Mouse (Mus musculus) right cerebral cortex, adult 18-20 months (tissue): ENCODE results near the gene Polr2m.
"Not testable (repeated sequence)": the region's sequence is repeated elsewhere in the genome, so short reads cannot be mapped to it uniquely, and the experiment has no call there.

Experiments used
- DNase-seq: peaks from one replicate; pipeline ENCODE4 v3.0.0; 2022; ENCODE audit warnings: mixed read lengths

Polr2m gene

GRCm38 (mm10) chr9:71485475-71486094 lies at the start of gene Polr2m:
Gene Polr2m, minus strand, starts transcription at chr9:71485935.
- peak; percentile 96 for DNase-seq

DNA sequence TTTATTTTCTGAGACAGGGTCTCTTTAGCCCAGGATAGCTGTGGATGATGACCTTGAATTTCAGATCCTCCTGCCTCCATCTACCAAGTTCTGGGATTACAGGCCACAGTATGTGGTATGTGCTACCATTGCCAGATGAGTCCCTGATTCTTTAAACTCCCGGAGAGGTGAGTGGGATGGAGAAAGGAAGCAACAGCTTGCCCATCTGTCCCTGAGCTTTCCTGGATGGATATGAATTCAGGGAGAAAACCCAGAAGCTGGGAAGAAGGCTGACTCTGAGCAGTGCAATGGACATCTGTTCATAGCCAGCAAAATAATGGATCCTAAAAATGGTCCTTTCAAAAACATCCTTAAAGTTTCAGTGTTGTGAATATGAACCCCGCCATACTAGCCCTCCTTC lies 49.3 kb upstream of the Polr2m start:
- DNase-seq = peak; percentile 37

DNA sequence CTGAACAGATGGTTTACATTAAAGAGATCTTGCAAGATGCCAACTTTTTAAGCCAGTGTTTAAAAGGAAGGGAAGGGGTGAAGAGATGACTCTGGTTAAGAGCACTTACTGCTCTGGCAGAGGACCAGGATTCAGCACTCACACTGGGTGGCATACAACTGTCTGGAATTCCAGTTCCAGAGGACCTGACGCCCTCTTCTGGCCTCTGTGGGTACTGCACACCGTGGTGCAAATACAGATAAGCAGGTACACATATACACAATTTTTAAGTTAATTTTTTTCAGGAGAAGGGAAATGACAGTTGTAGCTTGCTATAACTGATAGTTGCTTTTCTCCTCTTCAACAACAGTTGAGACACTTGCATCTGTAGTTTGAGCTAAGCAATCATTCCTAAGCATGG lies 44.2 kb upstream of the Polr2m start:
- no peak for DNase-seq

- no peak for DNase-seq
Observed at GRCm38 (mm10) chr9:71527438-71527837, 41.7 kb upstream of the Polr2m start.

DNA sequence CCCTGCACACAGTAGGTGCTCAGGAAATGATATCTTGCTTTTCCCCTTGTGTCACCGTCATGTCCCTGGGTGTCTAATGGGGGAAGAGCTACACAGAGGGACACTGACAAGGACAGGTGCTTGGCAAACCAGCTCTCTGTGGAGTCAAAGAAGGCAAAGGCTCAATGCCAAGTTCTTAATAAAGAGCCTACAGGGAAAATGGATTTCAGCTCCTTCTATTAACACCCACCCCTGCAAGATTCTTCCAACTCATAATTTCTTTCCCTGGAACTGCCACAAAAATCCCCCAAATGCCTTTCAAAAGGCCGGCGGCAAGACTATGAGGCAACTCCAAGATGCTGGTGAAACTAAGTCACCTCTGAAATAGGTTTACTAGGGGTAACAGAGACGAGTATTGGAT lies 38.2 kb upstream of the Polr2m start:
- DNase-seq = no peak

- no peak for DNase-seq
Observed at GRCm38 (mm10) chr9:71519836-71520235, 34.1 kb upstream of the Polr2m start.

- no peak for DNase-seq
Observed at GRCm38 (mm10) chr9:71517487-71517886, 31.8 kb upstream of the Polr2m start.

GRCm38 (mm10) chr9:71515862-71516261 lies 30.1 kb upstream of the Polr2m start:
- DNase-seq = no peak

DNA sequence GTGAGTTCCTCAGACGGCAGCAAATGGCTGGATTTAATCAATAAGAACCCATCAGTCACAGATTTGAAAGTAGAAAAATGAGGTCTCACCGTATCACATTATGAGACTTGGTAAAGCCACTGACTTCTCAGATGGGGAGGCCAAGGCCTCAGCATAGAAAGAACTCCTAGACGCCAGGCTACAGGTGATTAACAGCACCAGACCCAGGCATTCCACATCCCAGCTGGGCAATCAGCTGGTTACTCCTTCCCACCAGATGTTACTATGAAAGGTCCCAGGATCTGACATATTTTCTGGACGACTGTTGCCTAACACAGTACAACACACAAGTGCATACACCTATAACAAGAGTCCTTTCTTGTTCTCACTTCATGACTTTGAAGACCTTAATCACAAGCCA lies 27.8 kb upstream of the Polr2m start:
- no peak for DNase-seq

DNA sequence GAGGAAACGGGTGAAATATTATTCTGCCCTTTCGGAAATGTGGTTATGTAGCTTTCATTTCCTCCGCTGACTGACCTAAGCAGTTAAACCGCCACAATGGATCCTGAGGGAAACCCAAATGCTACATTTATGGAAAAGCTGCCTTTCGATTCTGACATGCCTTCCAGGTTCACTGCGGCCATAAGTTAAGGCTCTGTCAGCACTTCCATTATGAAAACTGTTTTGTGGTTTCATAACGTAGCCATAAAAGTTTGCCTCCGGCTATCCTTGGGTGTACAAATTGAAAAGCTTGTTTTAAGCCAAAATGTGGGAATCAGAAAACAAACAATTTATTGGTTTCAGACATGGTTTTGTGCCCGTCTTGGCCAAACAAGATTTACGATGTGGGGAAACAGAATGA lies 27.2 kb upstream of the Polr2m start:
- no peak for DNase-seq

DNA sequence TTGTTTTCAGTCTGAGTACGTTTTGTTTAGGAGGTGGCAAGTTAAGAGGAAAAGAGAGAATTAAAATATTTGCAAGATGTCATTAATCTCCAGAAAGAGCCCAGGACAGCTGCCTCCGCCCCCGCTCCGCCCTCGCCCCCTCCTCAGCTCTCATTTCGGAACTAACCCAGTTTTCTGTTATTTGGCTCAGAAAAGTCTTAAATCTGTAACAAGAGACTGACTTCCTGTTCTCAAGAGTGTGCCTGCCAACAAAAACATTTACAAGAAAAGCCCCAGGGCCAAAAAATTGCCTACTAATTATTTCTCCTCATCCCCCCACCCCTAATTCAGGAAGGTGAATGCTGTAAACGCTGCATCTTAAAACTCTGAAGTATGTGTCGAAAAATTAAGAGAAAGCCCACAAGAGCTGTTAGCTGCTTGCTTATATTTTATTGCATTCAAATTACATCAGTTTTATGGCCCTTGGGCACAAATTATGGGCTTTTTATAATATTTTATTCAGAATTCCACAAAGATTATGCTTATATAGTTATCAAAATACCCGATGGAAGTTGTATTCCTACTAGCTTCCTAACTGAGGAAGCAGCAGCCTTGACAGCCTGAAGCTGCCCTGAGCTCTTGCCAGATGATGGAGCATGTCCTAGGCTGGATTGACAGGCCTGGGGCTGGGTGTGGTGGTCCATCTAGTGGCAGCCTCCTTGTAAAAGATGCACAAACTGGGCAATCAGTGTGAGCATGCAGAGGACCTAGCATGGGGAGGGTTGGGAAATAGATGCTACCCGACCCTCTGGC lies 12.9 kb upstream of the Polr2m start:
- peak; percentile 20 for DNase-seq

- DNase-seq = no peak
Observed at GRCm38 (mm10) chr9:71496637-71497036, 10.9 kb upstream of the Polr2m start.

DNA sequence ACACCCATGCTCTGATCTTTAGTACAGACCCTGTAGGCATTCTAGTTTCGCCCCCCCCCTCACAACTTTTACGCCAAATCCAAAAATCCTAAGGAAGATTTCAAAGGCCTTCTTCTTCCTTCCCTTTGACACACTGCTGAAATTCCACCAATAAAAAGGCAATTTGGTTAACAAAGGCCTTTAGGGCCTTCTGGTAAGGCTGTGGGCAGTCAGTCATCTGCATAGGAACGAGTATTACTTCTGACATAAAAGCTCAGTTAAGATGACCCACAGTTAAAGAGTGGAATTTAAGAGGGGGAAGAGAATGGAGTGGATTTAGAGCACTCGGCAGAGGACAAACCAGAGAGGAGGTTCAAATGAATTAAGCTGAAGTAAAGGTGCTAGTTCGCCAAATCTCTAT lies 8.0 kb upstream of the Polr2m start:
- DNase-seq = no peak

- no peak for DNase-seq
Observed at GRCm38 (mm10) chr9:71492296-71493025, 6.7 kb upstream of the Polr2m start.

DNA sequence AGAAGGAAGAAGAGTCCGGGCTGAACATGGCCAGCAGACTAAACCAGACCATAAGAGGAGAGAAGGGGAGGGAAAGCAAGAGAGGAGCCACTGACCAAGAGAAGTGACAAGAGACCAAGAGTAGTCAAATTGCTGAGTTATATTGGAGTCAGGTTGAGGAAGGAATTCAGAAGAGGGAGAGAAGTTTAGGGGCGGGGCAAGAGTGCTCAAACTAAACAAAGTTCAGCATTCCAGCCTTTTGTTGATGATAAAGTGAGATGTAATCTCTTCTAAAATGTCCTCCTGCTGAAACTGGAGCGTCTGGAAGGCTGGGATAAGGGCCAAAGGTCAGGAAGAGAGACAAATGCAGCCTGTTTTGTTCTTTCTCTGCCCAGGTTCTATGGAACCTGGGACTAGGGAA lies 4.3 kb upstream of the Polr2m start:
- DNase-seq = no peak

- DNase-seq = no peak
Observed at GRCm38 (mm10) chr9:71486127-71486526, 392 bp upstream of the Polr2m start.

DNA sequence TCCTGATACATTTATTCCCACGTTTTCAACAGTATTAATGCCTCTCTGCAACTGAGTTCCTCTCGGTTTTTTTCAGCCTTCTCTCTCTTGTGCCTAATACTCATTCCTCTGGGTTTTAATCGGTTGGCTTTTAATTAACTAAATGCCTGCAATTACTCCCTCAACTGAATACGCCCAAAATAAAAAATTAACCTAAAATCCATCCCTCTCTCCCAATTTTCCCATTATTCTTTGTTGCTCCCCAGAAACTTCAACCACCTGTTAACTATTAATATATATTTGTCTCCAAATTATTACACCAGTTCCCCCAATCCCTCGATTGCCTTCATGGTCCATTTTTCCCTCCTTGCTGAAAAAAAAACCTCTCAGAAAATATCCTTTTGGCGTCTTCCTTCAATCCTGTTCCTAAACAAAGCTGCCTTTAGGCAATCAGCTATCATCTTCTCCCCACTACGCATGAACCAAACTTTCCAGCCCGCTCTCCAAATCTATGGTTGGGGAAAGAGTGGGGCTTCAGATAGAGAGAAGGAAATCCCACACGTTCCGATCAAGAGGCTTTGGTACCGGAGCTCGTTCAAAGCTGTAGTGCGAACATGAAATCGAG lies 762 bp downstream of the Polr2m start:
- DNase-seq = no peak

- DNase-seq = not testable (repeated sequence)
Observed at GRCm38 (mm10) chr9:71483872-71484271, 1.9 kb downstream of the Polr2m start.

- DNase-seq = no peak
Observed at GRCm38 (mm10) chr9:71480305-71480704, 5.4 kb downstream of the Polr2m start.

DNA sequence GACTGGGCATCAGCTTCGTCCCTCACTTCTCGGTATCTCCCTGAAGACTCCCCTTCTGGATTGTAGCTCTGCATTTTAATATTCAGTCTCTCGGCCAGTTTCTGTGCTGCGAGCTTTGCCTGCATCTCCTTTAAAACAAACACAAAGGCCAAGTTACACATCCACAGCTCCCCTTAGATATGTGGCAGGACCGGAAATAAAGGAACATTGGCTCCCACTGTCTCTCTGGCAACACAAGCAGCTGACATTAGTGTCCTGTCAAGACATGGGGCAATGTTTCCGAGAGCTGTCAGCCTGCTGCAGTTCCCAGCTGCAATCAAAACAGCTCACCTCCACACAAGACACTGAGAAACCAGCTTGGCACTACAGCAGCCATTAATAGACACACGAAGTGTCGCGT lies 6.3 kb downstream of the Polr2m start:
- DNase-seq = no peak

DNA sequence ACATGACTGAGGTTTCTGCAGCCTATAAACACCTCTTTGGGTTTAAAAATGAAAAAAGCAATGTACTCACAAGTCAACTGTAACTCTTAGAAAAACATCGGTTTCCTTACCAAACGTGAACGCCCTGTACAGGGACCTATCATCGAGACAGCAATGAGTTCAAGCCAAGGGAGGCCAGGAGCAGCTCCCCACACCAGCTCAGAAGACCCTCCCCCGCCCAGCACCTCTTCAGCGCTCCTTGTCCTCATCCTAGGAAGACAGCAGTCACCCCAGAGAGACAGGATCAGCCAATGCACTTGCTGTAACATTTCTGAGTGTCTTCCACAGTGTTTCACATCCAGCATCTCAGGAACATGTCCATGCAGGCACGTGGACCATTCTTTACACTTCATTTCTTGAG lies 7.1 kb downstream of the Polr2m start:
- no peak for DNase-seq

DNA sequence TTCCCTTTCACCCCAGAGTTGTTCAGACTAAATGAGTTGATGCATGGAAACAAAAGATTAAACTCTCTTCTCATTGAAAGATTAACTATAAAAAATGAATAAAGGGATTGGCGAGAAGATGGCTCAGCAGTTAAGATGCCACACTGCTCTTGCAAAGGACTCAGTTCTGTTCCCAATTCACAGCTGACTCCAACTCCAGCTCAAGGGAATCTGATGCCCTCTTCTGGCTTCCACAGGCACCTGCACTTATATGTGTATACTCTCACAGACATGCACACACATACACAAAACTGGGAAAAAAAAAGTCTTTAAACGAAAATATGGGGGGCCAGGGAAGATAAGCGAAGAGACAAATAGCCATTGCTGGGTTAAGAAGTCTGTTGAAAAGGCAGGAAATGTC lies 9.1 kb downstream of the Polr2m start:
- DNase-seq = no peak

- DNase-seq = no peak
Observed at GRCm38 (mm10) chr9:71475536-71475935, 10.2 kb downstream of the Polr2m start.

GRCm38 (mm10) chr9:71467434-71467833 lies 18.3 kb downstream of the Polr2m start:
- no peak for DNase-seq
